ENCODE assay signal across 8 mouse cellular contexts in the genomic region with DNA sequence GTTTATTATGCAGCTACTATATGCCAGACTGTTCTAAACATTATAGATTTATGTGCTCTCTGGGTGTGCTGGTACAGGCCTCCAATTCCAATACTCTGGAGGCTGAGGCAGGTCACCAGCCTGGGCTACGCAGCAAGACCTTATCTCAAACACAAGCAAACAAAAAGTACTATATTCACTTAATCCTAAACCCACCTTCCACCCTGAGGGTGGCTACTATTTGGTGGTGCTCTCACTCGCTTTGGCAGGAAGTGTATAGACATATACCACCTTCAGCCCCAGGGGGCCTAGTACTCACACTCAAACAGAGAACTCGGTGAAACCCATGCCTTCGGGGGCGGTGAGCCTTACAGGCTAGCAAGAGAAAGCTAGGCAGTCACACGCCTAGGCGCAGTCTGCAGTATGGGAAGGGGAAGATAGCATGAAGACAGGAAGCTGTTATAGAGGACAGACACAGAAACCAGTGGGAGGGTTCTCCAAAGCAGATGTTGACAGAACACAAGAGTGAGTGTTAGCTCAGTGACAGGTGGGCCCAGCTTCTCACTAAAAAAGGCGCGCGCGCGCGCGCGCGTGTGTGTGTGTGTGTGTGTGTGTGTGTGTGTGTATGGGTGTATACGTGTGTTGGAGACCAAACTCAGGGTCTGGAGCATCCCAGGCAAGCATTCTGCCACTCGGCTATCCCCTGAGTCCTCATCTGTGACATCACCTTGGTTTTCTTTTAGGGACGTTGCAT. TPM values are rescaled to one million over a fixed set of nuclear protein-coding genes. Genes with fewer than 3 reads are reported as not detected.
DNase-seq lines count a peak whose midpoint lies in the region; ATAC-seq and TF ChIP-seq lines count a peak whose summit lies in the region.

Coro1a (minus strand) TSS at position 346 of the 733 bp plus-strand sequence.

- H3K36me3 ChIP-seq in G1E (replicated peaks) = peaks cover 6% of the 10 kb centered on the region
- no peaks in the 10 kb centered on the region for H3K36me3 ChIP-seq in forebrain, embryonic 16.5 days (ENCODE audit: control insufficient read depth, insufficient read depth)
- no peaks in the 10 kb centered on the region for H3K36me3 ChIP-seq in midbrain, embryonic 11.5 days (ENCODE audit: control insufficient read depth, insufficient read depth, low read length)

- peaks cover 5% of the 10 kb centered on the region for H3K9me3 ChIP-seq in G1E (replicated peaks)
- peaks cover 4% of the 10 kb centered on the region; the same call in 1 of the 2 replicates for H3K9me3 ChIP-seq in forebrain, embryonic 16.5 days (ENCODE audit: control insufficient read depth, low read length)
- no peaks in the 10 kb centered on the region for H3K9me3 ChIP-seq in midbrain, embryonic 11.5 days (ENCODE audit: control insufficient read depth, low read length)

- no peak within 1 kb of the TSS for H3K9ac ChIP-seq in forebrain, embryonic 16.5 days (replicated peaks; ENCODE audit: low read depth, low read length)
- no peak within 1 kb of the TSS for H3K9ac ChIP-seq in midbrain, embryonic 11.5 days (ENCODE audit: low read length)

- no peak within 1 kb of the TSS for H3K4me3 ChIP-seq in G1E (ENCODE audit: low read depth, low read length)
- H3K4me3 ChIP-seq in forebrain, embryonic 16.5 days (replicated peaks; ENCODE audit: low read length) = no peak within 1 kb of the TSS
- H3K4me3 ChIP-seq in midbrain, embryonic 11.5 days (ENCODE audit: low read depth, low read length) = no peak within 1 kb of the TSS

- ATAC-seq in G1E (ENCODE audit: extremely low read depth, insufficient number of reproducible peaks, low FRiP score, poor library complexity, severe bottlenecking) = no peak
- no peak for ATAC-seq in forebrain, embryonic 16.5 days
- ATAC-seq in midbrain, embryonic 11.5 days (ENCODE audit: low FRiP score) = no peak

- H3K4me2 ChIP-seq in forebrain, embryonic 16.5 days (ENCODE audit: low read length) = no peak within 1 kb of the TSS
- H3K4me2 ChIP-seq in midbrain, embryonic 11.5 days = no peak within 1 kb of the TSS

- H3K27ac ChIP-seq in forebrain, embryonic 16.5 days (ENCODE audit: low read length) = no peak within 1 kb of the TSS
- H3K27ac ChIP-seq in midbrain, embryonic 11.5 days (ENCODE audit: low read depth, low read length) = no peak within 1 kb of the TSS

- no peak for TF ChIP-seq CTCF in G1E (IDR thresholded peaks at IDR 0.05; ENCODE audit: low read depth, low read length)

- DNase-seq in adrenal gland, adult 2 months = no peak
- no peak for DNase-seq in adrenal gland, postnatal 25 days
- DNase-seq in G1E (ENCODE audit: low spot score) = no peak
- DNase-seq in left cerebral cortex, adult 8-10 months (ENCODE audit: low spot score in 2 of 2) = no peak
- DNase-seq in midbrain, embryonic 11.5 days (ENCODE audit: low spot score, missing footprints) = no peak
- DNase-seq in thymus, postnatal 36 days = peak; percentile 76 to 88
- DNase-seq in frontal cortex, postnatal 10 days (ENCODE audit: low spot score in 2 of 2) = no peak

- H3K4me1 ChIP-seq in G1E (ENCODE audit: insufficient read depth, low read depth, low read length) = peaks cover 45% of the 10 kb centered on the region
- peaks cover 10% of the 10 kb centered on the region for H3K4me1 ChIP-seq in forebrain, embryonic 16.5 days (replicated peaks; ENCODE audit: control insufficient read depth, insufficient read depth, low read length)
- 0 out of 2 replicates have a peak, but pooled peaks cover 6% of the 10 kb centered on the region for H3K4me1 ChIP-seq in midbrain, embryonic 11.5 days (ENCODE audit: control insufficient read depth, insufficient read depth, low read length)

- 92% methylated on average over 19 of the region's 19 CpGs for WGBS in forebrain, embryonic 16.5 days
- 90% methylated on average over 19 of the region's 19 CpGs for whole genome bisulfite sequencing in midbrain, embryonic 11.5 days

- H3K27me3 ChIP-seq in G1E (ENCODE audit: insufficient read depth, low read length) = peaks cover 51% of the 10 kb centered on the region
- H3K27me3 ChIP-seq in forebrain, embryonic 16.5 days (replicated peaks; ENCODE audit: control insufficient read depth, insufficient read depth, low read length) = no peaks in the 10 kb centered on the region
- peaks cover 11% of the 10 kb centered on the region for H3K27me3 ChIP-seq in midbrain, embryonic 11.5 days (ENCODE audit: control insufficient read depth, insufficient read depth, low read length)

RNA-seq across cellular contexts. Expression of gene Coro1a, which starts in this region (rescaled TPM):
- 10 to 100 TPM; 11.6 to 24.3 TPM for total RNA-seq in adrenal gland, adult 2 months (2021)
- polyA plus RNA-seq in adrenal gland, adult 2 months (2012; rRNA removed) = 49.5 and 67.1 TPM in 2 replicates
- 3.5 and 8.0 TPM in 2 replicates for total RNA-seq in adrenal gland, postnatal 25 days (2021)
- 36.0 and 50.1 TPM in 2 replicates for total RNA-seq in G1E (2014; fragmentation: Nextera tagmentation)
- 162 and 174 TPM in 2 replicates for total RNA-seq in G1E (2017)
- polyA plus RNA-seq in G1E (2012) = 178 and 186 TPM in 2 replicates
- polyA plus RNA-seq in forebrain, embryonic 16.5 days (2015; fragmentation: Nextera tagmentation; extraction: Ambion mirVana) = 109 and 119 TPM in 2 replicates
- 100 to 1,000 TPM; 132 to 162 (median 149) TPM for total RNA-seq in left cerebral cortex, adult 8-10 months (2022)
- 46.2 TPM in 2 replicates for polyA plus RNA-seq in midbrain, embryonic 11.5 days (2014; fragmentation: Nextera tagmentation; extraction: Ambion mirVana)

Comparison
In these comparisons a context has a peak if more than half of its experiments do, and no peak if none do; other contexts are left out.
1. DNase-seq: peak in thymus, postnatal 36 days (2 of 2); none in adrenal gland, adult 2 months (single experiment), adrenal gland, postnatal 25 days (single experiment), G1E (single experiment), left cerebral cortex, adult 8-10 months (0 of 2), midbrain, embryonic 11.5 days (single experiment) and frontal cortex, postnatal 10 days (0 of 2).